Mouse (Mus musculus) ES-E14 (cell line): ENCODE measurements at regions not wholly inside any gene's neighbourhood (a gene's known extent, or its start where the extent isn't known, plus 50 kb on each side); places are given as distances from the start of the nearest gene placed in this dataset.

Experiments used
- DNase-seq: peaks from one replicate; pipeline ENCODE4 v3.0.0-alpha.2; 2013; ENCODE audit warnings: low read depth, low spot score
- H3K27ac ChIP-seq: 2 replicates; pipeline ENCODE4 v1.5.1; 2012; ENCODE audit warnings: low read depth, mild to moderate bottlenecking, low read length, moderate library complexity, mixed read lengths; ENCODE audit not compliant: poor library complexity, insufficient read depth, severe bottlenecking
- H3K36me3 ChIP-seq: 2 replicates; pipeline ENCODE4 v1.6.1; 2012; ENCODE audit warnings: mild to moderate bottlenecking, low read length, moderate library complexity, mixed read lengths; ENCODE audit not compliant: control insufficient read depth, poor library complexity, insufficient read depth, severe bottlenecking
- H3K4me1 ChIP-seq, 2 experiments: fragments of 150-350 bp in 1 of 2; sonication (generic) in 1 of 2; 2 replicates each; pipeline ENCODE4 v1.6.1; 2012; ENCODE audit warnings: low read length in 2 of 2, mild to moderate bottlenecking in 1 of 2, mixed read lengths in 1 of 2; ENCODE audit not compliant: control insufficient read depth in 2 of 2, insufficient read depth in 2 of 2, poor library complexity in 1 of 2
- H3K4me3 ChIP-seq, 2 experiments: fragments of 150-350 bp in 1 of 2; sonication (generic) in 1 of 2; 2 replicates each; pipeline ENCODE4 v1.5.1; 2012; ENCODE audit warnings: low read length in 2 of 2, low read depth in 1 of 2, mild to moderate bottlenecking in 1 of 2, mixed read lengths in 1 of 2; ENCODE audit not compliant: insufficient read depth in 1 of 2, poor library complexity in 1 of 2, severe bottlenecking in 1 of 2
- H3K9ac ChIP-seq: 2 replicates; pipeline ENCODE4 v1.6.1; 2012; ENCODE audit warnings: low read depth, mild to moderate bottlenecking, low read length, mixed read lengths; ENCODE audit not compliant: poor library complexity, insufficient read depth, severe bottlenecking
- H3K9me3 ChIP-seq: fragments of 150-350 bp; sonication (generic); 2 replicates; pipeline ENCODE4 v1.6.1; 2012; ENCODE audit warnings: low read depth, mild to moderate bottlenecking, low read length; ENCODE audit not compliant: control insufficient read depth, insufficient read depth
- CHD2 ChIP-seq: IDR thresholded peaks from 2 replicates; pipeline ENCODE4 v1.6.1; 2014; ENCODE audit warnings: mild to moderate bottlenecking, low read depth, low read length, inconsistent platforms
- HCFC1 ChIP-seq: IDR thresholded peaks from 2 replicates; pipeline ENCODE4 v1.6.1; 2012; ENCODE audit warnings: low read length, inconsistent platforms, borderline replicate concordance; ENCODE audit not compliant: insufficient read depth
- MAFK ChIP-seq: IDR thresholded peaks from 2 replicates; pipeline ENCODE4 v1.6.1; 2014; ENCODE audit warnings: mild to moderate bottlenecking, low read depth, low read length, inconsistent platforms; ENCODE audit not compliant: insufficient read depth
- ZC3H11A ChIP-seq: IDR thresholded peaks from 2 replicates; pipeline ENCODE4 v1.6.1; 2012; ENCODE audit warnings: low read depth, mild to moderate bottlenecking, inconsistent platforms, low read length, borderline replicate concordance
- ZNF384 ChIP-seq: IDR thresholded peaks from 2 replicates; pipeline ENCODE4 v1.6.1; 2012; ENCODE audit warnings: low read depth, low read length, inconsistent platforms
- in situ Hi-C, 2 experiments: fragments of 600-800 bp; cut with MboI; formaldehyde crosslinking; loops; one replicate each; pipeline ENCODE4 v1.15.1; 2025; ENCODE audit warnings: low sequenced_read_pairs in 2 of 2, inconsistent platforms in 1 of 2; ENCODE audit not compliant: unreplicated experiment in 2 of 2

- no peak overlapping the region for H3K27ac ChIP-seq
- H3K4me3 ChIP-seq, result no peak overlapping the region
- H3K4me1 ChIP-seq, result peaks cover 0 to 4% of the 10 kb centered on the region in 2 experiments; a peak in 2 of 4 replicates
- TF ChIP-seq ZC3H11A (no peak), HCFC1 (no peak), ZNF384 (no peak), CHD2 (no peak), MAFK (no peak)
- in situ Hi-C loops, result no loop called here
- no peak for DNase-seq
- no peak overlapping the region for H3K9ac ChIP-seq
- no peaks in the 10 kb centered on the region for H3K9me3 ChIP-seq
- H3K36me3 ChIP-seq, result no peaks in the 10 kb centered on the region
Measured at GRCm38 (mm10) chr12:29089634-29090033, 338.0 kb downstream of the Eipr1 start.

- no peak overlapping the region for H3K27ac ChIP-seq
- H3K9me3 ChIP-seq, result no peaks in the 10 kb centered on the region
- H3K36me3 ChIP-seq, result no peaks in the 10 kb centered on the region
- no peak for DNase-seq
- no peak overlapping the region for H3K4me3 ChIP-seq
- H3K4me1 ChIP-seq, result peaks cover 2 to 9% of the 10 kb centered on the region in 2 experiments; a peak in 3 of 4 replicates
- in situ Hi-C loops, result no loop called here
- TF ChIP-seq ZC3H11A (no peak), MAFK (no peak), HCFC1 (no peak), CHD2 (no peak), ZNF384 (no peak)
- no peak overlapping the region for H3K9ac ChIP-seq
Measured at GRCm38 (mm10) chr12:29090451-29090850, 338.8 kb downstream of the Eipr1 start.

- Histone ChIP-seq H3K9ac (peak overlapping the region; percentile 7; the same call in 1 of the 2 replicates), H3K36me3 (no peaks in the 10 kb centered on the region), H3K27ac (peak overlapping the region; percentile 48), H3K9me3 (no peaks in the 10 kb centered on the region), H3K4me3 (0 out of 4 replicates have a peak overlapping the region, but pooled peaks of 1 of the 2 experiments have one; percentile 15), H3K4me1 (peaks cover 10 to 20% of the 10 kb centered on the region in 2 experiments; a peak in 3 of 4 replicates)
- no peak for TF ChIP-seq ZNF384
- TF ChIP-seq CHD2, result no peak
- TF ChIP-seq ZC3H11A, result no peak
- no peak for TF ChIP-seq MAFK
- DNase-seq, result no peak
- in situ Hi-C loops, result no loop called here
Measured at GRCm38 (mm10) chr12:29095406-29096032, 343.9 kb downstream of the Eipr1 start.

- Histone ChIP-seq H3K36me3 (no peaks in the 10 kb centered on the region), H3K4me1 (peaks cover 10 to 20% of the 10 kb centered on the region in 2 experiments; a peak in 3 of 4 replicates), H3K9me3 (no peaks in the 10 kb centered on the region), H3K9ac (no peak overlapping the region), H3K4me3 (0 out of 4 replicates have a peak overlapping the region, but pooled peaks of 1 of the 2 experiments have one; percentile 15), H3K27ac (peak overlapping the region; percentile 4; the same call in 1 of the 2 replicates)
- TF ChIP-seq MAFK (0 out of 2 replicates have a peak, but pooled peaks have one; percentile 13), ZC3H11A (0 out of 2 replicates have a peak, but pooled peaks have one; percentile 29), HCFC1 (no peak), ZNF384 (no peak), CHD2 (peak; percentile 63; the same call in 1 of the 2 replicates)
- in situ Hi-C loops, result no loop called here
- peak; percentile 93 for DNase-seq
Measured at GRCm38 (mm10) chr12:29096033-29096913, 344.7 kb downstream of the Eipr1 start.
